In the genomic region with DNA sequence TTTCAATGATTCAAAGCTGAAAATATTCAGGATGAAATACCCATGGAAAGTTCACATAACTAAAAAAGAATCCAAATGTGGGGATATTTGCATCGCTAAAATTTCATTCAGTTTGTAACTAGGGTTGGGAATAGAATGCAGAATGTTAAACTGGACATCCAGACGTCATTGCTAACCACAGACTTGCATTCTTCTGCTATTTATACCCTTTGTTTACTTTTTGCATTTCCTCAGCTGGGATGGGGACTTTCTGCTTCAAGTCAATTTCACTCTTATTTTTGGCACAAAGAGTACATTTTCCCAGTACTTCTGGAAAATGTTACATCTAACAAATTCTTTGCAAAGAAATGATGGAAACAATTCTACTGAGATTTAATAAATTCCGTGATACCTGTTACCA, we compare ENCODE assay signal across 24 mouse cellular contexts.
DNase-seq lines count a peak whose midpoint lies in the region; ATAC-seq and TF ChIP-seq lines count a peak whose summit lies in the region.
"Had no signal": no experiment of that assay in that cellular context is flagged by ENCODE, and none has a peak within 500 bp of the region (broad histone marks: within the 10 kb centered on the region; RNA-seq: fewer than 3 reads in every experiment).

No protein-coding gene starts in this region.

- H3K36me3 ChIP-seq in lung, embryonic 14.5 days (ENCODE audit: insufficient read depth), result no peaks in the 10 kb centered on the region
- H3K36me3 ChIP-seq in myocyte (ENCODE audit: control insufficient read depth, insufficient read depth), result no peaks in the 10 kb centered on the region
- no peaks in the 10 kb centered on the region for H3K36me3 ChIP-seq in midbrain, embryonic 11.5 days (ENCODE audit: control insufficient read depth, insufficient read depth, low read length)
- H3K36me3 ChIP-seq: embryonic facial prominence, embryonic 12.5 days; heart, embryonic 12.5 days; hindbrain, embryonic 10.5 days; intestine, embryonic 15.5 days; kidney, embryonic 15.5 days; liver, embryonic 12.5 days had no signal

- no peak for TF ChIP-seq CTCF in lung, embryonic 14.5 days (IDR thresholded peaks at IDR 0.05; ENCODE audit: low read depth)

- no peaks in the 10 kb centered on the region for H3K27me3 ChIP-seq in lung, embryonic 14.5 days (ENCODE audit: insufficient read depth, low read length)
- H3K27me3 ChIP-seq in myocyte (ENCODE audit: control insufficient read depth, insufficient read depth, insufficient read length), result no peaks in the 10 kb centered on the region
- no peaks in the 10 kb centered on the region for H3K27me3 ChIP-seq in midbrain, embryonic 11.5 days (ENCODE audit: control insufficient read depth, insufficient read depth, low read length)
- H3K27me3 ChIP-seq: embryonic facial prominence, embryonic 12.5 days; forebrain, embryonic 13.5 days; heart, embryonic 12.5 days; intestine, embryonic 15.5 days; kidney, embryonic 15.5 days; liver, embryonic 12.5 days had no signal

- no peak for TF ChIP-seq POLR2A in myocyte (IDR thresholded peaks at IDR 0.05; ENCODE audit: insufficient read length, low read depth)

- no peak for ATAC-seq in lung, embryonic 14.5 days (ENCODE audit: insufficient read depth)
- ATAC-seq in midbrain, embryonic 11.5 days (ENCODE audit: low FRiP score), result no peak
- ATAC-seq: CD4-positive, CD25-positive, alpha-beta regulatory T cell, adult 4 months; forebrain, embryonic 13.5 days; hindbrain, embryonic 16.5 days; intestine, embryonic 15.5 days; liver, embryonic 12.5 days; midbrain, embryonic 16.5 days had no signal

- H3K79me2 ChIP-seq in myocyte (ENCODE audit: control insufficient read depth, insufficient read depth), result no peaks in the 10 kb centered on the region

- H3K27ac ChIP-seq in lung, embryonic 14.5 days (ENCODE audit: low read depth), result no peak overlapping the region
- H3K27ac ChIP-seq in midbrain, embryonic 11.5 days (ENCODE audit: low read depth, low read length), result no peak overlapping the region
- H3K27ac ChIP-seq: embryonic facial prominence, embryonic 12.5 days; forebrain, embryonic 13.5 days; hindbrain, embryonic 10.5 days; intestine, embryonic 15.5 days; kidney, embryonic 15.5 days; left cerebral cortex, adult 2 months; liver, embryonic 12.5 days had no signal

- 46% methylated on average over 3 of the region's 3 CpGs for WGBS in lung, embryonic 14.5 days
- 75% methylated on average over 3 of the region's 3 CpGs for WGBS in midbrain, embryonic 11.5 days

- no peaks in the 10 kb centered on the region for H3K9me3 ChIP-seq in lung, embryonic 14.5 days (ENCODE audit: low read depth, low read length)
- H3K9me3 ChIP-seq in midbrain, embryonic 11.5 days (ENCODE audit: control insufficient read depth, low read length), result no peaks in the 10 kb centered on the region
- H3K9me3 ChIP-seq: embryonic facial prominence, embryonic 12.5 days; forebrain, embryonic 13.5 days; heart, embryonic 12.5 days; hindbrain, embryonic 10.5 days; intestine, embryonic 15.5 days; kidney, embryonic 15.5 days; liver, embryonic 12.5 days had no signal

- DNase-seq in lung, embryonic 14.5 days, result peak; percentile 67
- DNase-seq in lung, postnatal 14 days, result no peak
- peak; percentile 10 for DNase-seq in 416B (ENCODE audit: low read depth)
- DNase-seq in NIH3T3 (ENCODE audit: low read depth), result peak; percentile 90
- DNase-seq in midbrain, embryonic 11.5 days (ENCODE audit: low spot score, missing footprints), result no peak
- no peak for DNase-seq in cerebellum, postnatal 10 days
- DNase-seq: adrenal gland, adult 2 months; cerebellum, adult 11-12 months; cerebellum, postnatal 14 days; heart, postnatal 10 days; layer of hippocampus, adult 9-11 months; left cerebral cortex, postnatal 4 days had no signal

- H3K4me3 ChIP-seq in lung, embryonic 14.5 days (ENCODE audit: low read depth, low read length), result no peak overlapping the region
- no peak overlapping the region for H3K4me3 ChIP-seq in myocyte
- no peak overlapping the region for H3K4me3 ChIP-seq in midbrain, embryonic 11.5 days (ENCODE audit: low read depth, low read length)
- H3K4me3 ChIP-seq: embryonic facial prominence, embryonic 12.5 days; forebrain, embryonic 13.5 days; heart, embryonic 12.5 days; hindbrain, embryonic 10.5 days; intestine, embryonic 15.5 days; kidney, embryonic 15.5 days; left cerebral cortex, adult 2 months; liver, embryonic 12.5 days had no signal

- H3K4me1 ChIP-seq in lung, embryonic 14.5 days (ENCODE audit: insufficient read depth), result no peaks in the 10 kb centered on the region
- no peaks in the 10 kb centered on the region for H3K4me1 ChIP-seq in midbrain, embryonic 11.5 days (ENCODE audit: control insufficient read depth, insufficient read depth, low read length)
- H3K4me1 ChIP-seq: embryonic facial prominence, embryonic 12.5 days; forebrain, embryonic 13.5 days; heart, embryonic 12.5 days; hindbrain, embryonic 10.5 days; intestine, embryonic 15.5 days; kidney, embryonic 15.5 days; liver, embryonic 12.5 days had no signal

- H3K4me2 ChIP-seq in lung, embryonic 14.5 days, result no peak overlapping the region
- H3K4me2 ChIP-seq in myocyte (ENCODE audit: low read depth), result peak overlapping the region; percentile 7
- no peak overlapping the region for H3K4me2 ChIP-seq in midbrain, embryonic 11.5 days
- H3K4me2 ChIP-seq: embryonic facial prominence, embryonic 12.5 days; forebrain, embryonic 13.5 days; heart, embryonic 12.5 days; intestine, embryonic 15.5 days; kidney, embryonic 15.5 days; liver, embryonic 12.5 days had no signal

- H3K9ac ChIP-seq in lung, embryonic 14.5 days, result no peak overlapping the region
- no peak overlapping the region for H3K9ac ChIP-seq in midbrain, embryonic 11.5 days (ENCODE audit: low read length)
- H3K9ac ChIP-seq: embryonic facial prominence, embryonic 12.5 days; forebrain, embryonic 13.5 days; heart, embryonic 12.5 days; intestine, embryonic 15.5 days; kidney, embryonic 15.5 days; liver, embryonic 12.5 days had no signal

- no peak overlapping the region for H3ac ChIP-seq in myocyte (ENCODE audit: control insufficient read depth, insufficient read length)

TF ChIP-seq in myocyte, 11 proteins besides CTCF, POLR2A, EP300 and RAD21:
- TF ChIP-seq MYOD1 (IDR thresholded peaks at IDR 0.05; ENCODE audit: control insufficient read depth in 1 of 3, insufficient read length in 2 of 3, low read depth in 2 of 3) (no peak), MAX (IDR thresholded peaks at IDR 0.05; ENCODE audit: low read depth) (no peak), TCF12 (IDR thresholded peaks at IDR 0.05; ENCODE audit: insufficient read depth, poor library complexity, severe bottlenecking) (no peak), CEBPB (IDR thresholded peaks at IDR 0.05; ENCODE audit: insufficient read depth, poor library complexity, severe bottlenecking) (no peak), SRF (IDR thresholded peaks at IDR 0.05; ENCODE audit: control insufficient read depth, insufficient read length, low read depth) (no peak), POLR2AphosphoS2 (IDR thresholded peaks at IDR 0.05; ENCODE audit: insufficient read length, low read depth) (no peak), USF1 (IDR thresholded peaks at IDR 0.05; ENCODE audit: low read depth) (no peak), REST (IDR thresholded peaks at IDR 0.05; ENCODE audit: insufficient read depth, insufficient read length) (no peak), MYOG (IDR thresholded peaks at IDR 0.05; ENCODE audit: control insufficient read depth in 1 of 3, insufficient read depth in 1 of 3, insufficient read length in 2 of 3, low read depth in 2 of 3) (no peak), TCF3 (IDR thresholded peaks at IDR 0.05; ENCODE audit: insufficient read length, low read depth) (no peak), E2F4 (IDR thresholded peaks at IDR 0.05; ENCODE audit: insufficient read depth) (no peak)

Comparison
In these comparisons a context has a peak if more than half of its experiments do, and no peak if none do; other contexts are left out.
1. DNase-seq: peak in lung, embryonic 14.5 days (single experiment), 416B (single experiment) and NIH3T3 (single experiment); none in lung, postnatal 14 days (single experiment), midbrain, embryonic 11.5 days (single experiment) and cerebellum, postnatal 10 days (0 of 2).